Mouse (Mus musculus) left cerebral cortex, postnatal 25 days (tissue): ENCODE measurements around the gene Rspry1. TPM values are rescaled to one million over a fixed set of nuclear protein-coding genes. Genes with fewer than 3 reads are reported as not detected.
A peak's percentile ranks its signal among the peaks of the same experiment; 100 is the strongest.

Experiments
- DNase-seq, 2 experiments: peaks; one replicate each; pipeline ENCODE4 v3.0.0; 2022; ENCODE audit warnings: low spot score in 2 of 2, mixed read lengths in 1 of 2
- intact Hi-C: fragments of 180-260 bp; cut with DNase I; formaldehyde crosslinking; loops from one replicate; pipeline ENCODE4 v1.15.1; 2025
- total RNA-seq, 2 experiments: library from RNA; stranded (reverse); gene quantifications; 2 replicates each; pipeline ENCODE4 v1.2.3; 2021

Rspry1 gene
- total RNA-seq: 10 to 100 TPM; 26.6 to 30.3 TPM

GRCm38 (mm10) chr8:94601607-94602385, at the start of gene Rspry1, which contains the start of gene Fam192a:
Gene Rspry1 (plus strand): TSS chr8:94601937.
Gene Fam192a (minus strand): TSS chr8:94601997.
- intact Hi-C loops: loop anchor here (2.0 to 5.0 kb wide), 2 partner anchors 66 to 101 kb away; partner anchors contain the start of gene Arl2bp
- DNase-seq: peak; percentile 100

GRCm38 (mm10) chr8:94552696-94553095, 49.0 kb upstream of the Rspry1 start:
- DNase-seq: no peak
- intact Hi-C loops: no loop called here

- intact Hi-C loops: no loop called here
- no peak for DNase-seq
Measured at GRCm38 (mm10) chr8:94557281-94557680, 44.5 kb upstream of the Rspry1 start.

GRCm38 (mm10) chr8:94561256-94561655, 40.5 kb upstream of the Rspry1 start:
- intact Hi-C loops: no loop called here
- DNase-seq: peak; percentile 35 to 38

GRCm38 (mm10) chr8:94564421-94564820, 37.3 kb upstream of the Rspry1 start:
- intact Hi-C loops: no loop called here
- DNase-seq: no peak

- intact Hi-C loops: no loop called here
- DNase-seq: no peak
Measured at GRCm38 (mm10) chr8:94566033-94566432, 35.7 kb upstream of the Rspry1 start.

- intact Hi-C loops: no loop called here
Measured at GRCm38 (mm10) chr8:94566446-94567158, 35.1 kb upstream of the Rspry1 start.

GRCm38 (mm10) chr8:94567159-94567849, 34.4 kb upstream of the Rspry1 start:
- intact Hi-C loops: no loop called here
- no peak for DNase-seq

More at GRCm38 (mm10) chr8:94566446-94567158, 35.1 kb upstream of the Rspry1 start:
- DNase-seq: no peak

GRCm38 (mm10) chr8:94568098-94568497, 33.6 kb upstream of the Rspry1 start:
- intact Hi-C loops: no loop called here
- no peak for DNase-seq

GRCm38 (mm10) chr8:94569419-94569818, 32.3 kb upstream of the Rspry1 start:
- intact Hi-C loops: no loop called here
- no peak for DNase-seq

GRCm38 (mm10) chr8:94571896-94572295, 29.8 kb upstream of the Rspry1 start:
- DNase-seq: no peak

GRCm38 (mm10) chr8:94574159-94574907, 27.4 kb upstream of the Rspry1 start:
- intact Hi-C loops: no loop called here
- DNase-seq: peak; percentile 76 to 90

More at GRCm38 (mm10) chr8:94571896-94572295, 29.8 kb upstream of the Rspry1 start:
- intact Hi-C loops: no loop called here

- DNase-seq: no peak
- intact Hi-C loops: no loop called here
Measured at GRCm38 (mm10) chr8:94575148-94575547, 26.6 kb upstream of the Rspry1 start.

GRCm38 (mm10) chr8:94581820-94582483, 19.8 kb upstream of the Rspry1 start:
- intact Hi-C loops: loop anchor here (5.0 kb wide), 1 partner anchor 240 kb away; no protein-coding TSS in a partner anchor
- no peak for DNase-seq

- DNase-seq: no peak
- intact Hi-C loops: loop anchor here (5.0 kb wide), 1 partner anchor 240 kb away; no protein-coding TSS in a partner anchor
Measured at GRCm38 (mm10) chr8:94582569-94582968, 19.2 kb upstream of the Rspry1 start.

GRCm38 (mm10) chr8:94584238-94584817, 17.4 kb upstream of the Rspry1 start:
- DNase-seq: peak; percentile 67 to 80
- intact Hi-C loops: loop anchor here (1.0 to 5.0 kb wide), 3 partner anchors 56 to 242 kb away; no protein-coding TSS in a partner anchor

GRCm38 (mm10) chr8:94591691-94592090, 10.0 kb upstream of the Rspry1 start:
- DNase-seq: no peak
- intact Hi-C loops: no loop called here

GRCm38 (mm10) chr8:94594211-94594610, 7.5 kb upstream of the Rspry1 start:
- DNase-seq: no peak
- intact Hi-C loops: no loop called here
